Mouse (Mus musculus): ENCODE results near the gene Clip3. TPM values are rescaled to one million over a fixed set of nuclear protein-coding genes. Genes with fewer than 3 reads are reported as not detected.
A peak's percentile ranks its signal among the peaks of the same experiment; 100 is the strongest.

The Clip3 gene
- total RNA-seq (2022), result 1 to 10 TPM; 4.7 to 8.7 (median 7.4) TPM

GRCm38 (mm10) chr7:30291215-30292131, at the start of gene Clip3:
TSS of gene Clip3 (plus strand) at chr7:30291728.
- peak; percentile 60 for DNase-seq (ENCODE audit: low spot score)

- DNase-seq (ENCODE audit: low spot score), result peak; percentile 3
Observed at GRCm38 (mm10) chr7:30251956-30252954, 39.3 kb upstream of the Clip3 start.

- DNase-seq (ENCODE audit: low spot score), result no peak
Observed at GRCm38 (mm10) chr7:30265041-30265440, 26.5 kb upstream of the Clip3 start.

- DNase-seq (ENCODE audit: low spot score), result no peak
Observed at GRCm38 (mm10) chr7:30265531-30265930, 26.0 kb upstream of the Clip3 start.

GRCm38 (mm10) chr7:30265935-30266334, 25.6 kb upstream of the Clip3 start:
- DNase-seq (ENCODE audit: low spot score), result no peak

GRCm38 (mm10) chr7:30266780-30267179, 24.7 kb upstream of the Clip3 start:
- DNase-seq (ENCODE audit: low spot score), result no peak

GRCm38 (mm10) chr7:30269641-30270040, 21.9 kb upstream of the Clip3 start:
- no peak for DNase-seq (ENCODE audit: low spot score)

GRCm38 (mm10) chr7:30274383-30274782, 17.1 kb upstream of the Clip3 start:
- DNase-seq (ENCODE audit: low spot score), result no peak

- DNase-seq (ENCODE audit: low spot score), result no peak
Observed at GRCm38 (mm10) chr7:30278911-30279310, 12.6 kb upstream of the Clip3 start.

- no peak for DNase-seq (ENCODE audit: low spot score)
Observed at GRCm38 (mm10) chr7:30279536-30279935, 12.0 kb upstream of the Clip3 start.

GRCm38 (mm10) chr7:30279951-30280669, 11.4 kb upstream of the Clip3 start, which contains the start of the genes Thap8 and Wdr62:
TSS of gene Thap8 (plus strand) at chr7:30280094.
TSS of gene Wdr62 (minus strand) at chr7:30280419.
- peak; percentile 91 for DNase-seq (ENCODE audit: low spot score)

- DNase-seq (ENCODE audit: low spot score), result peak; percentile 91
Observed at GRCm38 (mm10) chr7:30280670-30281138, 10.8 kb upstream of the Clip3 start.

- DNase-seq (ENCODE audit: low spot score), result no peak
Observed at GRCm38 (mm10) chr7:30281522-30281921, 10.0 kb upstream of the Clip3 start.

GRCm38 (mm10) chr7:30282740-30283139, 8.8 kb upstream of the Clip3 start:
- DNase-seq (ENCODE audit: low spot score), result peak; percentile 36

GRCm38 (mm10) chr7:30286701-30287410, 4.7 kb upstream of the Clip3 start:
- DNase-seq (ENCODE audit: low spot score), result no peak

GRCm38 (mm10) chr7:30288046-30288445, 3.5 kb upstream of the Clip3 start:
- DNase-seq (ENCODE audit: low spot score), result no peak

- DNase-seq (ENCODE audit: low spot score), result no peak
Observed at GRCm38 (mm10) chr7:30289071-30289713, 2.3 kb upstream of the Clip3 start.

- DNase-seq (ENCODE audit: low spot score), result no peak
Observed at GRCm38 (mm10) chr7:30289714-30290399, 1.7 kb upstream of the Clip3 start.

- DNase-seq (ENCODE audit: low spot score), result no peak
Observed at GRCm38 (mm10) chr7:30293795-30294194, 2.3 kb downstream of the Clip3 start.

Measured in heart, adult 8-10 months (tissue).